Mouse (Mus musculus): ENCODE measurements around the gene Gm3127.
"Not testable (repeated sequence)": the region's sequence is repeated elsewhere in the genome, so short reads cannot be mapped to it uniquely, and the experiment has no call there.

The Gm3127 gene

DNA sequence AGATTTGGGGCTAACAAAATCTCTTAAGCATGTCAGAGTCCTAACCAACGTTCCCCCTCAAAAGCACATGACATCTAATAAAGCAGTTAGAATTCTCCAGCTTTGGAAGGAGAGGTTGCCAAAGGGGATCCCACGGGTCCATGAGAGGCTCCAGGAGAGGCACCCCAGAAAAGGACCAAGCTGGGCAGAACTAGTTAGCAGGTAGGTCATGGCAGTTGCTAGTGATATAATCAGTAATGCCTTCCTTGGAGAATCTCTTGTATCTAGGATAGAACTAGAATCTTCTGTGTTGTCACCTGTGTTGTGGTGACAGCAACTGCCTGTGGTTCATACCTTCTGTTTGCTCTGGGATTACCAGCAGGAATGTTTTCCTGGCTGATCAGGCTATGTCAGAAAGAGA, at the start of gene Gm3127:
Gene Gm3127 (plus strand): TSS at position 301 of the 400 bp plus-strand sequence.
- not testable (repeated sequence) for DNase-seq (ENCODE audit: low read depth, low spot score)

DNA sequence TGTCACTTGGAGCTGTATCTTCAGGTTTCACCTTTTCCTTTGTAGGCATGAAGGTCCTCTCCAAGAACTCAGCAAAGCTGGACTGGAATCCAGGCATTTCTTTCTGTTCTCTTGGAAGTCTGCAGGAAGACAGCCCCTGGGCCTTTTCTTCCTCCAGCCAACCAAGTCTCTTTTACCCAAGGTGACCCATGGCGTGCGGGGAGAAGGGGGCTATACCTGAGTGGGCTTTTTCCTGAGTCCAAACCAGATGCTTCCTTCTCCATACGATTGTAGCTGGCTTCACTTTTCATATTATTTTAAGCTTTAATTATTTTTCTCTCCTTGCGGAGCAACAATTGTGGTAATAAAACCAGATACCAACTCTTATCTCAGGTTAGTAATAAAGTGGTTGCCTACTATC, 23.2 kb upstream of the Gm3127 start:
- DNase-seq (ENCODE audit: low read depth, low spot score), result not testable (repeated sequence)

DNA sequence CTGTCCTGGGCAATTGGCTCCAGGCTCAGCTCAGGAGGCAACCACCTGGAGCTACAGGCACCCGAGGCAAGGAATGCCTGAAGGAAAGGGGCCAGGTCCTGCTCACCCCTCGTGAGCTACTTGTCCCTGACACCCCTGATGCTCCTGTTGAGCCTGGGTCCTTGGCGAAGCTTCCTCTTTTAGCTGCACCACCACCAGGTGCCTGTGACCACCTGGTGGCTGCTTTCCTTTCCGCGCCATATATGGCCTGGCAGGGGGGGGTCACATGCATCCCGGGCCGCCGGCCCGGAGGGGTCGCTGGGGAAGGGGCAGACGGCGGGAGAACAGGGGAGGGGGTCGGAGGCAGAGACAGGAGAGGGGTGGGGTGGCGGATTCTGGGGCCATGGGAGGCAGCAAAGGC, 17.2 kb downstream of the Gm3127 start:
- DNase-seq (ENCODE audit: low read depth, low spot score), result not testable (repeated sequence)

DNA sequence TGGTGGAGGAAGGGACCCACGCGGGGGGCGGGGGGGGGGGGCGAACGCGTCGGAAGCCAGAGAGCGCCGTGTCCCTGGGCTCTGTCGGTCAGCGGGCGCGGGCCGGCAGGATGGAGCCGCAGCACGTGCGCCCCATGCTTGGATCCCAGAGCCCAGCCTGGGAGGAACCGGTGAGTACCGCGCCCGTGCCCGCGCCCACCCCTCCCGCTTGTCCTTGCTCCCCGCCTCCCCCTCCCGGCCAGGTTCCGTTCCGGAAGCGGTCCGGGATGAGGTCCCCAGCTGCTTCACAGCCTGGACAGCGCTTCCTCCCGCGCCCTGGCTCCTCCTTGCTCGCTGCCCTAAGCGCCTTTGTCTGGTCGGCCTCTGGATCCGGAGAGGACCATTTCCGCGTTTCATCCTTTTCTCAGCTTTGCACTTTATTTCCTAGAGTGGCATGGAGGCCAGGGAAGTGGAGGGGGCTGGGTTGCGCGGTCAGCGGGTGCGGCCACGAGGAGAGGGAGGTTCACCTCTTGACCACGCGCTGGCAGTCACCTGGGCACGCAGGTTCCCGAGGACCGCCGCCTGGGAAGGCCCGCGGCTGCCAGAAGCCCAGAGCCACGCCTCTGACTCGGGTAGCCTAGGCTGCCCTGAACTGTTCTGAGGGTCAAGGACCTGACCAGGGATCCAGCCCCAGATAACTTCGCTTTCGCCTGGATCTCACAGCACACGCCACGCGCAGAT, 17.8 kb downstream of the Gm3127 start, which contains the start of gene Gm2974:
Gene Gm2974 (plus strand): TSS at position 86 of the 720 bp plus-strand sequence.
- DNase-seq (ENCODE audit: low read depth, low spot score), result not testable (repeated sequence)

DNA sequence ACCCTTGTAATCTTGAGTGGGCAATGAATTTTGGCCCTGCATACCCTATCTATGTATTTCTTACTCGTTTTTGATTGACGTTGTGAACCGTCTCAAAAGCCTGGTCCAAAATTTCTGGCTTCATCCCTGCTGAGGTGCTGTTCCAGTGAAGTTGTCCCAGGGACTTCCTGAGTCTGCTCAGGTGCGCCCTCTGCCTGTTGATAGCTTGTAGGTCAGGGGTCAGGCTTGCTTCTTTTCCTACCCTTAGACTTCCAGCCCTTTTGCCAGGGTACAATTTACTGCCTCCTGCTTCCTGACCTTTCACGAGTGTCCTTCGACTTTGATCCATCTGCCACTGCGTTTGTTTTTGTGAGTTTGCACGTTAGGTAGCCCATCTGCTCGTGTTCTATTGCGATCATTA, 18.5 kb downstream of the Gm3127 start:
- DNase-seq (ENCODE audit: low read depth, low spot score), result not testable (repeated sequence)

Measured in telencephalon, adult 2 months (tissue).